Mouse (Mus musculus): ENCODE data around the gene Ppcdc.

- TF ChIP-seq CTCF (IDR thresholded peaks at IDR 0.05; ENCODE audit: control insufficient read depth, insufficient read depth, insufficient replicate concordance, low read depth, low read length) (no peak), POLR2A (IDR thresholded peaks at IDR 0.05; ENCODE audit: control insufficient read depth, low read depth, low read length) (no peak)
These were observed 15.9 kb downstream of the Ppcdc start for GRCm38 (mm10) chr9:57424066-57424465.

All from testis, adult 2 months (tissue).